Mouse (Mus musculus) T-helper 2 cell (primary cell): ENCODE results near the gene Wars2.

Source experiments
- in situ Hi-C: fragments of 300-600 bp; cut with MboI, MseI; formaldehyde crosslinking; loops from one replicate; pipeline ENCODE4 v1.15.1; 2025; ENCODE audit warnings: high pct_unique_total_duplicates

The Wars2 gene

GRCm38 (mm10) chr3:99263471-99263903 is 122.6 kb downstream of the Wars2 start:
- in situ Hi-C loops: no loop called here

DNA sequence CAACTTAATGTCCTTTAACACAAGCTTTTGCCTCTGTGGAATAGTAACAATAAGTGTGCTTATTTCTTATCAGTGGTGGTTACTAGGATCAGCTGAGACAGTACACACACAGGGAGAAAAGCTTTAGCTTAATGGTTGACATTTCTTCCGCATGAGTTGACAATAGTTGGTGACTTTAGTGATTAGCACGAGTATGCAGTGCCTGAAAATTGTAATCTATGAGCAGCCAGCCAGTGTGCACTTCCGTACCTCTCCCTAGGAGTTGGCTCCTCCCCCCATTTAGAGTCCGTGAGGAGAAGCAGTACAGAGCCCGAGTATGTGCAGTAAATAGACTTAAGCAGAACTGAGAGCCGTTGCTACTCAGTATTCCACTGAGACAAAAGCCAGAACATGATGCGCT is 123.8 kb downstream of the Wars2 start:
- in situ Hi-C loops: no loop called here

DNA sequence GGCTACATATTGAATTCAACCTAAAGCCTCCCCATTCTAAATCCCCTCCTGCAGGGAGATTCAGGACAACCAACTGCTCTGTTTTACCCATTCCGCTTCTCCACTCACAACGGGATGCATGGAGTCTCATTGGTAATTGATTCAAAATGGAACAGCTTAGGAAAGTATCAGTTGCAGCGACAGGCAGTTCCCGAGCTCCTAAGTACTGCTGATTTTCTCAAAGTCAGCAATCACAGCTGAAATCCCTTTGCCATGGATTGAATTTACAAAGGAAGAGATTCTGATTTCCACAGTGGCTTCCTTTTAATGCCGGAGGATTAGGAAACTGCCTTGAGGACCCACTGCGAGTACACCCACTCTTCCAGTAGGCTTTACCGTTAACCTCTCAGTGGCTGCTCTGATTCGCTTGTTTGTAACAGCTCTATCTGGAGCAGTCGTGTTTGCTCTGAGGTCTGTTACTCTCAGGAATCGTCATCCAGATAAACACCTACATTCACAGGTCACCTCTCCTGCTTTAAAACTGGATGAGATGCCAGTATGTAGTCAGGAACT is 126.0 kb downstream of the Wars2 start:
- in situ Hi-C loops: no loop called here

DNA sequence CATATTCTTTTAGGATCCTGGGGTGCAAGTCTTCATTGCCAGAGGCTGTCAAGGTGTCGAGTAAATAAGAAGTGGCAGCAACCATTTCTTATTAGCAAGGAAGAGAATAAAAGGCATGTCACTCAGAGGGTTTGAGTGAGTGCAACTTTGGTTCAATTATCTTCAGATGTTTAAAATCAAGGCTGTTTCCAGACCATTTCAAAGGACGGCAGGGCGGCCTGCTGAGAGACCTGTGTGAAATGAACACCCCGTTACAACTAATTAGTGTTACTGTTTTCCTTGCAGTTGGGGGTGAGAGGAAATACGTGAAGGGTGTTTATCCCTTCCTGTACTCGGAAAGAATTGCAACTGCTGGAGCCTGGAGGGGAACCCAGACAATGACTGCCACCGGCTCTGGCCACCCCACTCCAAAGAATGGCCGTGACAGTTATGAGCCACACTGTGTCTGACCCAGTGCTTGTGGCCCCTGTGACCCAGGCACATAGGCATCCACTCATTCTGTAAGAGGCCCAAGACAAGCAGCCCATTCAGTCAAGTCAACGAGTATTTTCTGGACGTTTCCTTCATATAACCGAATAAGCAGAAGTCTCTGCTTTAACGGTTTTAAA is 137.2 kb downstream of the Wars2 start:
- in situ Hi-C loops: no loop called here

DNA sequence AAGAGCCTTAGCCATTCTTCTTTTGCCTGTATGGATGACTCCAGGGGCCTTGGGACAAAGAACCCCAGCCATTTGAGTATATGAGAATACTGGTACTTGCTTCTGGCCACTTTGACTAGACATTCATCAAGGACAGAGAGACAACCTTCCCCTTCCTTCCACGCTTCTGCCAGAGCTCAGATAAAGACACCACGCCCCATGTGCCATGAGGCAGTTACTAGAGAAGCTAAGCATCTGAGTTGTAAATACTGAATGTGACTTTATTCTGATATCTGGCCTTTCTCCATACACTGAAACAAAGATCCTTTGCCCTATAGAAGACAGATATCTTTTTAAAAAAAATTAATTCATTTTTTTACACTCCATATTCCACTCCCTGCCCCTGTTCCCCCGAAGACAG is 138.8 kb downstream of the Wars2 start:
- in situ Hi-C loops: no loop called here

- in situ Hi-C loops: no loop called here
Measured at GRCm38 (mm10) chr3:99281453-99281852, 140.6 kb downstream of the Wars2 start.

GRCm38 (mm10) chr3:99288302-99288701 is 147.4 kb downstream of the Wars2 start:
- in situ Hi-C loops: no loop called here
